Mouse (Mus musculus) liver, adult 2 months (tissue): ENCODE data around the gene Peli2.

Source experiments
- CTCF ChIP-seq: fragments of 200-500 bp; IDR thresholded peaks from 2 replicates; pipeline ENCODE4 v1.5.1; 2011; ENCODE audit warnings: low read depth, low read length, control low read depth
- POLR2A ChIP-seq: fragments of 200-500 bp; IDR thresholded peaks from 2 replicates; pipeline ENCODE4 v1.6.1; 2011; ENCODE audit warnings: low read length, control low read depth; ENCODE audit not compliant: insufficient read depth; ENCODE audit errors: extremely low read depth

- TF ChIP-seq POLR2A (no peak), CTCF (no peak)
These were observed 34.0 kb downstream of the Peli2 start for GRCm38 (mm10) chr14:48154641-48155040.
